Mouse (Mus musculus): Measurements from ENCODE around the gene Msl1.

DNA sequence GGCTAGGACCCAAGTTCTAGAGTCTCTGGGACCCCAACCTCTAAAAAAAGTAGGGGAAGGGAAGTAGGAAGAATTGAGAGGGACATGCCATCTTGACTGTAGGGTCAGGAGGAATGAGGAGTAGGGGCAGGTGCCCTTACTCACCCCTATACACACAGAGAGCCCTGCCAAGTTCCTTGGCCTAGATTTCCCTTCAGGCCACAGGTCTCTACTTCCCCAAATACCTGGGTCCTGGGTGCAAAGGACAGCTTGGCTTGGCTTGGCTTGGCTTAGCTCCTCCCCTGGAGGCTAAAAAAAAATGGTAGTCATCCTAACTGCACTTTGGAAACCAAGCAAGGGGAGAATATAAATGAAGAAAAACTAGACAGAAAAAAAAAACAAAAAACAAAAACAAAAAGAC, 30.6 kb upstream of the Msl1 start:
- TF ChIP-seq MYC (IDR thresholded peaks at IDR 0.05; ENCODE audit: low read depth, low read length) (no peak), POLR2A (IDR thresholded peaks at IDR 0.05; ENCODE audit: low read depth, low read length) (no peak), TCF12 (IDR thresholded peaks at IDR 0.05; ENCODE audit: low read depth, low read length) (no peak), TBP (conservative IDR thresholded peaks at IDR 0.05; ENCODE audit: low read depth, low read length) (no peak), POLR2AphosphoS2 (IDR thresholded peaks at IDR 0.05; ENCODE audit: low read depth, low read length) (no peak)

Data from CH12.LX (cell line).